Mouse (Mus musculus) lung, postnatal 10 days (tissue): Measurements from ENCODE around the gene Gm21992.
A peak's percentile ranks its signal among the peaks of the same experiment; 100 is the strongest.
"Not testable (repeated sequence)": the region's sequence is repeated elsewhere in the genome, so short reads cannot be mapped to it uniquely, and the experiment has no call there.

Experiments used
- DNase-seq: peaks from one replicate; pipeline ENCODE4 v3.0.0; 2021

The Gm21992 gene

DNA sequence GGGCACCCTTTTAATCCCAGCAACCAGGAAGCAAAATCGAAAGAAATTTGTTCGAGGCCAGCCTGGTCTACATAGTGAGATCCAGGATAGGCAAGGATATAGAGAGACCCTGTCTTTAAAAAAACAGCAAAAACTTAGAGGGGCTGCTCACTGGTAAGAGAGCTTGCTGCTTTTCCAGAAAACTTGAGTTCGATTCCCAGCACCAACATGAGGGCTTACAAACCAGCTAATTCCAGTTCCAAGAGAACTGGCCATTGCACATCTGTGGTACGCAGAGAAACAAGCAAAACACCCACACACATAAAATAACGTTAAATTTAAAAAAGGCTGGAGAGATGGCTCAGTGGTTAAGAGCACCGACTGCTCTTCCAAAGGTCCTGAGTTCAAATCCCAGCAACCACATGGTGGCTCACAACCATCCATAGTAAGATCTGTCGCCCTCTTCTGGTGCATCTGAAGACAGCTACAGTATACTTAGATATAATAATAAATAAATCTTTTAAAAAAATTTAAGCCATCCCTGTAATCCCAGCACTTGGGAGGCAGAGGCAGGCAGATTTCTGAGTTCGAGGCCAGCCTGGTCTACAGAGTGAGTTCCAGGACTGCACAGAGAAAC is 1.0 kb upstream of the Gm21992 start:
- DNase-seq, result peak; percentile 21

- no peak for DNase-seq
Observed at GRCm38 (mm10) chr19:4811909-4812242, 464 bp upstream of the Gm21992 start.

GRCm38 (mm10) chr19:4810746-4811062 is 708 bp downstream of the Gm21992 start:
- no peak for DNase-seq

DNA sequence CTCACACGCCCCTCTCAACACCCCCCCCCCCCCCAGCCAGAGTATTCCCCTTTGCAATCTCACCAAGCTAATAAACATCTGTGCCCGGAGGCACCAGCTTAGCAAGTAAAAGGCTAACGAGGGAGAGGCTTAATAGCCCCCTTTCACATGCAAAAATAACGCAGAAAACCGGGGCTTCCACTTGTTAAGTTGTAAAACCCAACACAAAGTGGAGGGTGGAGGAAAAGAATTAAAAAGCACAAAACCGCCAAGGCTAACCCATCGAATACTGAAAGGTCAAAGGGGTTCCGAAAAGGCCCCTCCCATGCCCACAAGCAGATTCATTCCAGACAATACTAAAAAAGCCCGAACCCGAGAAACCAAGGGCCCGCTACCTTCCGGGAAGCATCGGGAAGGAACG is 1.1 kb downstream of the Gm21992 start:
- DNase-seq, result no peak

- no peak for DNase-seq
Observed at GRCm38 (mm10) chr19:4803283-4803682, 8.1 kb downstream of the Gm21992 start.

DNA sequence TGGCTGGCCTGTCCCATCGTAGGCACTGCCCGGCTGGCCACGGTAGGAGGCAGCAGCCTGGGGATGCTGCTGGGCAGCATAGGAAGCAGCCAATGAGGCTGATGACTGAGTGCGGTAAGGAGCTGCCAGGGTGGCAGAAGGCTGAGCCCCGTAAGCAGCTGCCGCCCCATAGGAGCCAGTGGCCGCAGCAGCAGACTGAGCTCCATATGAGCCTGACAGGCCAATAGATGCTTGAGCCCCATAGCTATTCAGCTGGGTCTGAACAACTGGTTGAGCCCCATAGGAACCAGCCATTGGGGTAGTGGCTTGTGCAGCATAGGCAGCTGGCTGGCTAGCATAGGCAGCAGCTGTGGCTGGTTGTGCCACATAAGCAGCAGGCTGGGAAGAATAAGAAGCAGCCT is 8.7 kb downstream of the Gm21992 start:
- DNase-seq, result no peak

- no peak for DNase-seq
Observed at GRCm38 (mm10) chr19:4799083-4799482, 12.3 kb downstream of the Gm21992 start.

- no peak for DNase-seq
Observed at GRCm38 (mm10) chr19:4797846-4798245, 13.6 kb downstream of the Gm21992 start.

GRCm38 (mm10) chr19:4795929-4796328 is 15.5 kb downstream of the Gm21992 start:
- DNase-seq, result no peak

DNA sequence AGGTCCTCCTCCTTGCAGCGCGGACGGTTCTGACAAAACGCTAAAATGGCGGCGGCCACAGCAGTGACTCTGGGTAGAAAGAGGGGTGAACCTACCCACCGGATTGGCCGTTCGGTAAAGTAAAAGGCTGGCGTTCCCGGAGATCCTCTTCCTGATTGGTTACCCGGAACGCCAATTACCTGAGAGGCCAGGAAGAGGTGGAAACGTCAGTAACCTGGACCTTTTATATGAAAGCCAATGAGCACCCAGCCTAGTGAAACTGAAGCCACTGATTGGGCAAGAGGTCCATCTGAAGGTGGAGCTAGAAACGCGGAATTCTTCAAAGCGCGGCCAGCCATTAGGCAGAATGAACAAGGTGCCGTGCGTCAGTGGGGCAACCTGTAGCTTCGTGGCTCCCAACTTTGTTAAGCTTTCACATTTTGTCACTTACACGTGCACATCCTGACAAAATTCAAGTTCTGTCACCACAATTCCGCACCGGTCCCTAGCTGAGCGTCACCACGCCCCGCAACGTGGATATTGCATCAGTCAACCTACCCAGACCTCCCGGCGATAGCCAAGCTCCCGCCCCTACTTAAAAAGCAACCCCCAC is 17.5 kb downstream of the Gm21992 start, which contains the start of gene Rbm4:
Gene Rbm4, minus strand, starts transcription at position 71 of the 592 bp plus-strand sequence.
- peak; percentile 99 for DNase-seq

DNA sequence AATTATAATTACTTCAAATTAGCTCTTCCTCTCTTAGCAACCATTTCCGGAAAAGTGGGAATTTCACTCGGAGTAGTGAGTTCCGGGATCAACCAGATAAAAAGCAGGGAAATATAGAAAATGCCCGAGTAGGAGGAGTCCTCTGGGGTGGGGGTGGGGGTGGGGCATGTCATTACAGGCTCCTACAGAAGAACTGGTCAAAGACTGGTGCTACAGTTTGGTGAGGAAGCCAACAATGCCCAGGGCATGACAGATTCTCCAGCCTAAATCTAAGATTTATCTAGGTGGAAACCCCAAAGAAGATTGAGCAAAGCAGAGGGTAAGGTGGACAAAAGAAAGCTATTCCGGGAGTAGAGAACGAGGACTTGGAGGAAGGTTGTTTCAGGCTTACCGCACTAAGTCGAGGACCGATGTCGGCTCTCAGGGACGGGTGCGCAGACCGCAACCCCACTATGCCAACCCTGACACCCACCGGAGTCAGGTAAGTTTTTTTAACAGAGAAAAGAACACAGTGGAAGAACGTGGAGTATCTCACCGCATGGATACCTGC is 18.1 kb downstream of the Gm21992 start:
- no peak for DNase-seq

GRCm38 (mm10) chr19:4786313-4786712 is 25.1 kb downstream of the Gm21992 start:
- no peak for DNase-seq

- DNase-seq, result no peak
Observed at GRCm38 (mm10) chr19:4785206-4785605, 26.2 kb downstream of the Gm21992 start.

DNA sequence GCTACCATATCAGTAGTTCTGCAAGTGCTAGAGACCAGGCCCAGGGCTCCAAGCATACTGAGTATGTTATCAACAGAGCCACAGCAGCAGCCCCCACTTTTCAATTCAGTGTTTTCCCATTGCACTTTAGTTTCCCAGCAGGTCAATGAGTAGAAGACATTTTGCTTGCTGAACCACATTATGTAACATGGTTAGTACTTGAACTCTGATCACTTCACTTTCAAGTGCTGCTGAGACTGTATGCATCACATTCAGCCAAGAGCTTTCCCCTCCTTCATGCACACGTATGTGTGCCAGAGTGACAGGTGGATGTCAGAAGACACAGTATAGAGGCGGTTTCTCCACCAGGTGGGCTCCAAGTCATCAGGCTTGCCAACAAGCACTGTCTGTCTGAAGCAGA is 28.5 kb downstream of the Gm21992 start:
- no peak for DNase-seq

DNA sequence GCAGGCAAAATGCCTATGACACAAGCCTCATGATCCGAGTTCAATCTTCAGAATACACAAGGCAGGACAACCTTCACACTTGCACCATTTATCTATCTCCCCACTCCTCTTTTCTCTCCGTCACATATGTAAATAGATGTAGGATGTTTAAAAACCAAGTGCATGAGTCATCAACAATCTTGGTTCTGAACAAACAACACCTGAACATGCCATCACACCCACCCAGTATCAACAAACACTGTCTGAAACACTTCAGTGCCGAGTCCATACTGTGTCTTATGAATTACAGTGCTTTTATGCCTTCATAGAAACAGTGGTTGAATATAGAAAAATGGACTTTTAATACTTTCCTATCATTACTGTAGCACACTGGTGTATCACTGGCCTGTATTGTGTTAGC is 38.6 kb downstream of the Gm21992 start:
- no peak for DNase-seq

DNA sequence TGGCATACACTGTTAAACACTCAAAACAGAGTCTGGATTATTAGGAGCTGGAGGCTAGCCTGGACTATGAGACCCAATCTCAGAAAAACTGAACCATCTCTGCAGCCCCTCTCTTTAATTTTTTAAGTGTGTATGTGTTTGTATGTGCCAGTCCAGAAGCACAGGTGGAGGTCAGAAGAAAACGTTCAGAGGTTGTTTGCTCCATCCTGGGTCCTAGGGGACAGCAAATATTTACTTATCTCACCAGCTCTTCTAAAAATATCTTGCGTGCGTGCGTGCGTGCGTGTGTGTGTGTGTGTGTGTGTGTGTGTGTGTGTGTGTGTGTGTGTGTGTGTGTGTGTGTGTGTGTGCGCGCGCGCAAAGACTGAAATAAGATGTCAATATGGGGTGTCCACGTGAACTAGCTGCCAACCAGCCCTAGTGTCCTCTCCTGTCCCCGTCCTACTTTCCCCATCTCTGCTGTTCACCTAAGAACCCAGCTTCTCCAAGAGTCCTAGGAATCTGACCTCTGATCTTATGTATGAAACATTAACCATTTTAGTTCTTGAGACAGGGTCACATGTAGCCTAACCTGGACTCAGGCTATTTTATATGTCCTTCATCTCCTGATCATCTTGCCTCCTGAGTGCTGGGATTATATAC is 43.8 kb downstream of the Gm21992 start:
- DNase-seq, result no peak

DNA sequence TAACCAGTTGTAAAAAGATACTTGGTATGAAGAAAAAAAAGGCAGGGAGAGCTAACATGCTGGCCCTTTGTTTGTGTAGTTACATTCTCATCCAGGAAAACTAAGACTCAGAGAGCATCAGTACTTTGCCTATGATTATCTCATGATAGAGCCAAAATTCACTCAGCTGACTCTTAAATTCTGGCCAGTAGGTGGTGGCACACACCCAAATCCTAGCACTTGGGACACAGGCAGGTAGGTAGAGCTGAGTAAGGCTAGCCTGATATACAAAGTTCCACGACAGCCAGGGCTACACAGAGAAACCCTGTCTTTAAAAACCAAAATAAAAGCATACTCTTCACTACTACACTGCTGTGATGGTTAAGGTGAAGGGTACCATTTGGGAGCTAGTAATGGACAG is 48.5 kb downstream of the Gm21992 start:
- peak; percentile 19 for DNase-seq

- not testable (repeated sequence) for DNase-seq
Observed at GRCm38 (mm10) chr19:4760544-4760943, 50.9 kb downstream of the Gm21992 start.

GRCm38 (mm10) chr19:4756921-4757320 is 54.5 kb downstream of the Gm21992 start:
- peak; percentile 16 for DNase-seq

DNA sequence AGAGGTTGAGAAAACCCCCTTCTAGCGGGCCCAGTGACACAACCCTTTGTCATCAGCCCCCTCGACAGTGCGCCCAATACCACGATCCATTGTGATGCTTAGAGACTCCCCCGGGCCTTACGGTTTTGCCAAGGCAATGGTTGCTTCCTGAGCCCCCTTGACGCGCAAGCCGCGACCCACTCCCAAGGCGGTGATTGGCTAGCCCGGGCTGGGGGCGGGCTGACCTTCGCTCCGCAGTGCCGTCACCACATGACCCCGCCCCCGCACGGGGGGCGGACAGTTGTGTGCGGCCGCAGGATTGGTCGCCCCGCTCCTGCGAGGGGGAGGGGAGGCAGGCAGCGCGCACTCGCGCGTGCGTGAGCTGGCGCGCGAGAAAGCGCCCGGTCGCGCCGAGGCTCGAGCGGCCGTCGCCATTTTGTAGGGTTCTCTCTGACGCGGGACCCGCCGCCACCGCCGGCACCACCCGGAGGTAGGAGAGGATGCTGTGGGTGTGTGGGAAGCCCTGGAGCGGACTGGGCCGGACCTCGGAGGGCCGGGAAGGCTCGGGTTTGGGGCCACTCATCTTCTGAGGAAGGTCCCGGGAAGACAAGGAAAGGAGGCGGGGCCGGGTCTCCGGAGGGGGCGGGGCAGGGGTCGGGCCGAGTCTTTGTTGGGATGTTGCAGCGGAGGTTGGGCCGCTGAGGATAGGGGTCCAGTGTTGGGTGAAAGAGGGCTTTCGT is 55.1 kb downstream of the Gm21992 start, which contains the start of gene Rbm4b:
Gene Rbm4b, plus strand, starts transcription at position 305 of the 719 bp plus-strand sequence.
- DNase-seq, result peak; percentile 97

- DNase-seq, result peak; percentile 95
Observed at GRCm38 (mm10) chr19:4755565-4756192, 55.7 kb downstream of the Gm21992 start.

- no peak for DNase-seq
Observed at GRCm38 (mm10) chr19:4749975-4750374, 61.4 kb downstream of the Gm21992 start.

DNA sequence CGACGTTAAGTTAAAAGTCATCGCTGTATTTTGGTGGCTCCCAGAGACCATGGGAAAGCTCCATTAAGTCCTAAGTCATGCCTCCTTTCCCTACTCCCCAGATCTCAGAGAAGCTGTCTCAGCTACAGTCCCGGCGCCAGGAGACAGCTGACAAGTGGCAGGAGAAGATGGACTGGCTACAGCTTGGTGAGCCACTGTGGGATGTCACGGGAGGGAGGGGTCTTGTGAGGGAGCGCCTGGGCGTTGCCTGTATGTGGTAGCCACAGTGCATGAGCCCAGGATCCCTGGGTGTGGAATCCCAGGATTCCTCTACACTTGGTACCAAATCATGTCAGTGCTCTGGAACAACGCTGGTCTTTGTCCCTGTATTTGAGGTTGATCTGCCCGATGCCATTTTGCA is 62.9 kb downstream of the Gm21992 start:
- no peak for DNase-seq
